Mouse (Mus musculus) E14TG2a.4 (cell line): Measurements from ENCODE around the gene Cd81.

ENCODE experiments used
- H3K27me3 ChIP-seq: 2 replicates; pipeline ENCODE4 v1.6.1; 2014; ENCODE audit warnings: low read length, control low read depth; ENCODE audit not compliant: insufficient read depth
- H3K36me3 ChIP-seq: 2 replicates; pipeline ENCODE4 v1.6.1; 2014; ENCODE audit warnings: low read length, control low read depth; ENCODE audit not compliant: insufficient read depth
- H3K4me1 ChIP-seq: replicated peaks from 2 replicates; pipeline ENCODE4 v1.6.1; 2014; ENCODE audit warnings: low read depth, low read length, control low read depth
- H3K4me3 ChIP-seq: replicated peaks from 2 replicates; pipeline ENCODE4 v1.5.1; 2014; ENCODE audit warnings: mild to moderate bottlenecking, low read length
- H3K9me3 ChIP-seq: 2 replicates; pipeline ENCODE4 v1.6.1; 2014; ENCODE audit warnings: low read length, control low read depth
- CTCF ChIP-seq: conservative IDR thresholded peaks from 2 replicates; pipeline ENCODE4 v1.5.1; 2014; ENCODE audit warnings: low read length
- NANOG ChIP-seq: IDR thresholded peaks from 2 replicates; pipeline ENCODE4 v1.6.1; 2014; ENCODE audit warnings: borderline replicate concordance, low read length, mixed read lengths
- POU5F1 ChIP-seq: IDR thresholded peaks from 2 replicates; pipeline ENCODE4 v1.6.1; 2014; ENCODE audit warnings: low read length, borderline replicate concordance

Cd81 gene

GRCm38 (mm10) chr7:143049841-143050816, 2.4 kb upstream of the Cd81 start:
- Histone ChIP-seq H3K4me3 (no peak overlapping the region), H3K36me3 (peaks cover 15% of the 10 kb centered on the region), H3K9me3 (peaks cover 4% of the 10 kb centered on the region; the same call in 1 of the 2 replicates), H3K4me1 (peaks cover 40% of the 10 kb centered on the region), H3K27me3 (no peaks in the 10 kb centered on the region)
- TF ChIP-seq CTCF (no peak), POU5F1 (no peak), NANOG (no peak)

DNA sequence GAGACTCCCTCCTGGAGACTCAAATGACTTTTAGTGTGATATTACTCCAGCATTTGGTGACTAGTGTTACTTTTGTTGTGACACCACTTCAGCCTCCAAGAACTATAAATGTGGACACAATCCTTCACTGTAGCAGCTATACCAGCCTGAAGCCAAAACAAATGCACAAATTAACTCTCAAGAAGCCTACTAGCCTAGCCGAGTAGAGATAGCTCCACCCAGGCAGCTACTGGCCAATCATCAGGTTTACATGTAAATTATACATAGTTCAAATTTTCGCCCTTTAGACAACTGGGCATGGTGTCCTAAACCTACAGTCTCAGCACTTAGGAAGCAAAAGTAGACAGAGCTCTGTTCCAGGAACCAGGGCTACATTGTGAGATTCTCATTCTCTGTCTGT, 1.2 kb upstream of the Cd81 start:
- H3K9me3 ChIP-seq = peaks cover 4% of the 10 kb centered on the region; the same call in 1 of the 2 replicates
- TF ChIP-seq POU5F1 = no peak
- peaks cover 27% of the 10 kb centered on the region for H3K36me3 ChIP-seq
- no peaks in the 10 kb centered on the region for H3K27me3 ChIP-seq
- peaks cover 52% of the 10 kb centered on the region for H3K4me1 ChIP-seq
- H3K4me3 ChIP-seq = no peak overlapping the region

GRCm38 (mm10) chr7:143053008-143053899, 715 bp downstream of the Cd81 start:
- H3K27me3 ChIP-seq = no peaks in the 10 kb centered on the region
- H3K4me3 ChIP-seq = peak overlapping the region; percentile 99
- TF ChIP-seq POU5F1 (no peak), CTCF (no peak), NANOG (no peak)
- H3K36me3 ChIP-seq = peaks cover 46% of the 10 kb centered on the region
- H3K9me3 ChIP-seq = peaks cover 4% of the 10 kb centered on the region; the same call in 1 of the 2 replicates
- peaks cover 71% of the 10 kb centered on the region for H3K4me1 ChIP-seq

DNA sequence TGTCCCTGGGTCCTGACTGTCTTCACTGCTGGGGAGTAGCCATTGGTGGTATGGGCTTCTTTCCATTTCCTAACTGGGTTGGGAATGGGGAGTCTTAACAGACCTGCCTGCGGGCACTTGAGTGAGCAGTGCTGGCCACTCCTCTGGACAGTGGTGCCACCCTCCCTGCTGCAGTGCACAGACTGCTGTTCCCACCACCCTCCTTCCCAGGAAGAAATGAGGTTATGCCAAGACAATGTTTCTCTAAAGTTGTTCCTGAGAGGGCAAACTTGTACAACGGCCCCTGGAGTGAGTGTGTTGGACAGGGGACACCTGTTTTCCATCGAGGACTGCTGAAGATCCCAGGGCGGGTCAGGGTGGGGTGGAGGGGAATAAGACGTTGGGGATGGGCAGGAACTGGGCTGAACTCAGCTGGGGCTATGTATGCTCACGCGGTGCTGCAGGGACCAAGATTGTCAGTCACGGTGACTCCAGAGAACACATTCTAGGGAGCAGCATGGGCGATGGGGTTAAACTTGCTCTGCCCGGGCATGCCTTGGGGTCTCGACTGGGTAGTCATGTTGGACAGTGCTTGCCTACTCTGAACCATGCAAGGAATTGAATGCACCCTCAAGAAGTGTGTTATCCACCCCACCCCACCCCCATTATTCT, 1.5 kb downstream of the Cd81 start:
- TF ChIP-seq NANOG (no peak), POU5F1 (no peak), CTCF (no peak)
- Histone ChIP-seq H3K36me3 (peaks cover 54% of the 10 kb centered on the region), H3K27me3 (no peaks in the 10 kb centered on the region), H3K9me3 (peaks cover 4% of the 10 kb centered on the region; the same call in 1 of the 2 replicates), H3K4me3 (peak overlapping the region; percentile 99), H3K4me1 (peaks cover 78% of the 10 kb centered on the region)

DNA sequence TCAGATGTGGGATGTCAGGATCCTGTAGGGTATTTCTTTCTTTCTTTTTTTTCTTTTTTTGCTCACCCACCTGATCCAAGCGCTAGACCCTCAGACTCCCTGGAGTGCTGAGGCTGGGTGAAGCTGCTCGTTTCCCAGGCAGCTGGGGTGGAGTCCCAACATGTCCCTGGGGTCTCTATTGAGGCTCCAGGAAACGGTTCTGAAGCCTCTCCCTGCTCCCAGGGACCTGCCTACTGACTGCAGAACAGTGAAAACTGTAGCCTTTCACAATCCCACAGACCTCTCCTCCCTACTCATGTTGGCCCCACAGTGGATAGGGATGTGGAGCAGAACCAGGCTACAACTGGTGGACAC, 2.0 kb downstream of the Cd81 start:
- H3K9me3 ChIP-seq = peaks cover 4% of the 10 kb centered on the region; the same call in 1 of the 2 replicates
- peak overlapping the region; percentile 99 for H3K4me3 ChIP-seq
- no peaks in the 10 kb centered on the region for H3K27me3 ChIP-seq
- peaks cover 59% of the 10 kb centered on the region for H3K36me3 ChIP-seq
- TF ChIP-seq CTCF (no peak), NANOG (no peak), POU5F1 (no peak)
- H3K4me1 ChIP-seq = peaks cover 78% of the 10 kb centered on the region

- peaks cover 64% of the 10 kb centered on the region for H3K36me3 ChIP-seq
- H3K27me3 ChIP-seq = no peaks in the 10 kb centered on the region
- H3K4me1 ChIP-seq = peaks cover 78% of the 10 kb centered on the region
- H3K9me3 ChIP-seq = peaks cover 4% of the 10 kb centered on the region; the same call in 1 of the 2 replicates
- TF ChIP-seq NANOG (no peak), POU5F1 (no peak), CTCF (no peak)
- peak overlapping the region; percentile 99 for H3K4me3 ChIP-seq
Measured at GRCm38 (mm10) chr7:143055001-143055400, 2.5 kb downstream of the Cd81 start.

GRCm38 (mm10) chr7:143055499-143056186, 3.1 kb downstream of the Cd81 start:
- no peak for TF ChIP-seq CTCF
- no peak for TF ChIP-seq POU5F1
- no peak for TF ChIP-seq NANOG
- H3K36me3 ChIP-seq = peaks cover 70% of the 10 kb centered on the region
- H3K9me3 ChIP-seq = peaks cover 1% of the 10 kb centered on the region; the same call in 1 of the 2 replicates
- H3K4me1 ChIP-seq = peaks cover 79% of the 10 kb centered on the region
- H3K27me3 ChIP-seq = no peaks in the 10 kb centered on the region
- H3K4me3 ChIP-seq = peak overlapping the region; percentile 99

GRCm38 (mm10) chr7:143057023-143057422, 4.5 kb downstream of the Cd81 start:
- H3K27me3 ChIP-seq = no peaks in the 10 kb centered on the region
- peak overlapping the region; percentile 17 for H3K4me3 ChIP-seq
- peaks cover 89% of the 10 kb centered on the region for H3K4me1 ChIP-seq
- H3K9me3 ChIP-seq = no peaks in the 10 kb centered on the region
- H3K36me3 ChIP-seq = peaks cover 84% of the 10 kb centered on the region
- TF ChIP-seq NANOG (no peak), CTCF (no peak), POU5F1 (no peak)
